Mouse (Mus musculus) CH12.LX (cell line): Measurements from ENCODE around the gene Spopl. TPM values are rescaled to one million over a fixed set of nuclear protein-coding genes. Genes with fewer than 3 reads are reported as not detected.

ENCODE experiments used
- DNase-seq: peaks from one replicate; pipeline ENCODE4 v3.0.0-alpha.2; 2013; ENCODE audit errors: extremely low read depth
- H3K27ac ChIP-seq: 2 replicates; pipeline ENCODE4 v1.5.1; 2012; ENCODE audit warnings: low read depth, mild to moderate bottlenecking, control low read depth, moderate library complexity; ENCODE audit not compliant: insufficient read depth
- H3K27me3 ChIP-seq: replicated peaks from 2 replicates; pipeline ENCODE3; 2012; ENCODE audit warnings: inconsistent platforms
- H3K36me3 ChIP-seq, 2 experiments: replicated peaks in 1 of 2; 2 replicates each; pipeline versions ENCODE3 to v1.6.1; 2012; ENCODE audit warnings: inconsistent platforms in 1 of 2, low read length in 1 of 2, mild to moderate bottlenecking in 1 of 2, mixed read lengths in 1 of 2, moderate library complexity in 1 of 2; ENCODE audit not compliant: control insufficient read depth in 1 of 2, insufficient read depth in 1 of 2
- H3K4me1 ChIP-seq, 2 experiments: 2 replicates each; pipeline ENCODE4 v1.6.1; 2012; ENCODE audit warnings: inconsistent platforms in 1 of 2, moderate library complexity in 1 of 2; ENCODE audit not compliant: insufficient read depth in 2 of 2, control insufficient read depth in 1 of 2
- H3K4me2 ChIP-seq: 2 replicates; pipeline ENCODE4 v1.6.1; 2012; ENCODE audit warnings: low read depth, mild to moderate bottlenecking, control low read depth; ENCODE audit not compliant: poor library complexity, insufficient read depth, severe bottlenecking
- H3K4me3 ChIP-seq, 3 experiments: fragments of 150-350 bp in 1 of 3; sonication (generic) in 1 of 3; replicated peaks in 1 of 3; 2 replicates each; pipeline versions ENCODE3 to v1.5.1; 2011 to 2012; ENCODE audit warnings: low read depth in 2 of 3, low read length in 2 of 3, mild to moderate bottlenecking in 2 of 3, moderate library complexity in 2 of 3, control low read depth in 1 of 3, improper control_type of control experiment in 1 of 3, inconsistent platforms in 1 of 3, mixed read lengths in 1 of 3; ENCODE audit not compliant: poor library complexity in 1 of 3
- H3K79me2 ChIP-seq: replicated peaks from 2 replicates; pipeline ENCODE4 v1.6.1; 2012; ENCODE audit warnings: mild to moderate bottlenecking, moderate library complexity; ENCODE audit not compliant: control insufficient read depth, poor library complexity, insufficient read depth, severe bottlenecking; ENCODE audit errors: extremely low read depth
- H3K9ac ChIP-seq: 2 replicates; pipeline ENCODE4 v1.6.1; 2012; ENCODE audit warnings: low read depth, mild to moderate bottlenecking, control low read depth, moderate library complexity; ENCODE audit not compliant: insufficient read depth
- H3K9me3 ChIP-seq: replicated peaks from 2 replicates; pipeline ENCODE3; 2012; ENCODE audit warnings: low read length, inconsistent platforms, mixed read lengths
- CHD1 ChIP-seq: IDR thresholded peaks from 2 replicates; pipeline ENCODE4 v1.6.1; 2012; ENCODE audit warnings: low read depth, low read length, improper control_type of control experiment, inconsistent platforms
- CHD2 ChIP-seq: IDR thresholded peaks from 2 replicates; pipeline ENCODE4 v1.6.1; 2011; ENCODE audit warnings: low read length, improper control_type of control experiment
- CTCF ChIP-seq, 2 experiments: IDR thresholded peaks in 1 of 2; conservative IDR thresholded peaks in 1 of 2; 2 replicates each; pipeline ENCODE4 v1.5.1; 2011 to 2012; ENCODE audit warnings: low read depth in 2 of 2, low read length in 2 of 2, improper control_type of control experiment in 1 of 2, inconsistent platforms in 1 of 2, mild to moderate bottlenecking in 1 of 2, moderate library complexity in 1 of 2
- E2F4 ChIP-seq: IDR thresholded peaks from 2 replicates; pipeline ENCODE4 v1.6.1; 2011; ENCODE audit warnings: low read depth, low read length, improper control_type of control experiment; ENCODE audit not compliant: insufficient replicate concordance
- ELF1 ChIP-seq: IDR thresholded peaks from 2 replicates; pipeline ENCODE4 v1.6.1; 2014; ENCODE audit warnings: low read depth, mild to moderate bottlenecking, inconsistent platforms, low read length, improper control_type of control experiment
- EP300 ChIP-seq: IDR thresholded peaks from 2 replicates; pipeline ENCODE4 v1.6.1; 2011; ENCODE audit warnings: low read length, improper control_type of control experiment
- GABPA ChIP-seq: IDR thresholded peaks from 2 replicates; pipeline ENCODE4 v1.6.1; 2012; ENCODE audit warnings: low read depth, low read length, improper control_type of control experiment, inconsistent platforms; ENCODE audit not compliant: insufficient replicate concordance
- IRF4 ChIP-seq: IDR thresholded peaks from 2 replicates; pipeline ENCODE4 v1.6.1; 2014; ENCODE audit warnings: low read depth, mild to moderate bottlenecking, inconsistent platforms, low read length, improper control_type of control experiment
- JUND ChIP-seq: conservative IDR thresholded peaks from 2 replicates; pipeline ENCODE4 v1.6.1; 2011; ENCODE audit warnings: low read depth, low read length, improper control_type of control experiment
- KAT2A ChIP-seq: IDR thresholded peaks from 2 replicates; pipeline ENCODE4 v1.6.1; 2012; ENCODE audit warnings: low read length, improper control_type of control experiment, inconsistent platforms; ENCODE audit not compliant: insufficient replicate concordance
- MAFK ChIP-seq: IDR thresholded peaks from 2 replicates; pipeline ENCODE4 v1.6.1; 2011; ENCODE audit warnings: low read length, improper control_type of control experiment; ENCODE audit not compliant: insufficient replicate concordance
- MAX ChIP-seq: IDR thresholded peaks from 2 replicates; pipeline ENCODE4 v1.6.1; 2011; ENCODE audit warnings: low read length, improper control_type of control experiment
- MEF2A ChIP-seq: IDR thresholded peaks from 2 replicates; pipeline ENCODE4 v1.6.1; 2014; ENCODE audit warnings: low read depth, mild to moderate bottlenecking, inconsistent platforms, low read length, improper control_type of control experiment, borderline replicate concordance
- PAX5 ChIP-seq: IDR thresholded peaks from 2 replicates; pipeline ENCODE4 v1.6.1; 2012; ENCODE audit warnings: low read length, inconsistent platforms, mixed read lengths
- POLR2A ChIP-seq: IDR thresholded peaks from 2 replicates; pipeline ENCODE4 v1.6.1; 2011; ENCODE audit warnings: low read depth, mild to moderate bottlenecking, improper control_type of control experiment, low read length
- RAD21 ChIP-seq: IDR thresholded peaks from 2 replicates; pipeline ENCODE4 v1.6.1; 2011; ENCODE audit warnings: low read depth, mild to moderate bottlenecking, low read length, improper control_type of control experiment, moderate library complexity
- SIN3A ChIP-seq: IDR thresholded peaks from 2 replicates; pipeline ENCODE4 v1.6.1; 2012; ENCODE audit warnings: low read length, improper control_type of control experiment, inconsistent platforms
- SMC3 ChIP-seq: IDR thresholded peaks from 2 replicates; pipeline ENCODE4 v1.6.1; 2011; ENCODE audit warnings: low read depth, low read length, improper control_type of control experiment
- TBP ChIP-seq: conservative IDR thresholded peaks from 2 replicates; pipeline ENCODE4 v1.6.1; 2011; ENCODE audit warnings: low read depth, low read length, improper control_type of control experiment
- TCF12 ChIP-seq: IDR thresholded peaks from 2 replicates; pipeline ENCODE4 v1.6.1; 2014; ENCODE audit warnings: low read depth, mild to moderate bottlenecking, inconsistent platforms, low read length, improper control_type of control experiment
- USF2 ChIP-seq: conservative IDR thresholded peaks from 2 replicates; pipeline ENCODE4 v1.6.1; 2011; ENCODE audit warnings: low read depth, low read length, improper control_type of control experiment
- ZKSCAN1 ChIP-seq: IDR thresholded peaks from 2 replicates; pipeline ENCODE4 v1.6.1; 2012; ENCODE audit warnings: low read depth, inconsistent platforms, low read length, improper control_type of control experiment, borderline replicate concordance
- ZNF384 ChIP-seq: IDR thresholded peaks from 2 replicates; pipeline ENCODE4 v1.6.1; 2012; ENCODE audit warnings: low read depth, low read length, improper control_type of control experiment, inconsistent platforms
- dilution Hi-C: fragments of 300-500 bp; cut with MboI; formaldehyde crosslinking; loops from 2 replicates; pipeline ENCODE4 v1.14.3; 2020; ENCODE audit warnings: low sequenced_read_pairs; ENCODE audit not compliant: extremely low pct_unique_long_range_greater_than_20kb, extremely low pct_ligation_motif_present
- in situ Hi-C: fragments of 300-500 bp; cut with MboI; formaldehyde crosslinking; loops from 3 replicates; pipeline ENCODE4 v1.14.3; 2019; ENCODE audit warnings: low sequenced_read_pairs, low pct_ligation_motif_present, low pct_unique_long_range_greater_than_20kb, mixed read lengths
- polyA plus RNA-seq: library from polyadenylated mRNA; unstranded; fragments of >175 nt; gene quantifications from 2 replicates; pipeline ENCODE4 v1.2.1, GENCODE M21; 2012; ENCODE audit warnings: low read depth; ENCODE audit not compliant: insufficient read length
- total RNA-seq, 2 experiments: library from RNA; depleted of rRNA; stranded (reverse); fragments of 300-350 nt in 1 of 2; fragments of >200 nt in 1 of 2; gene quantifications; 2 replicates each; pipeline ENCODE4 v1.2.3; 2012 to 2014

Gene Spopl
- total and polyA plus RNA-seq, 3 experiments: 5.9 to 11.0 (median 9.4) TPM

DNA sequence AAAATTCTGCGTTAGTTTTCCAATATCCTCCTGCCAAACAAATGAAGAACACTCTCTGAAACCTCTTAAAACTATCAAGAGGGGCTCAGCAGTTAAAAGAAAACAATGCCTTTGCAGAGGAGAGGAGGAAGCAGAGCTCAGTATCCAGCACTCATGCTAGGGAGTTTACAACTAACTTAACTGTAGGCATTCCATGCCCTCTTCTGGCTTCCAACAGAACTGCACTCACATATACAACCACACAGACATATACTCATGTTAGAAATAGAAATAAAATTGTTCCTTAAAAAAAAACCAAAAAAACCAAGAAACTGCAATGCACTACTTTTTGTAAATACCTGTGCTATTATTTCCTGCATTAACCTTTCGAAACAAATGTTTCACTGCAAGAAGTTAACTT lies 12.7 kb downstream of the Spopl start:
- Histone ChIP-seq H3K79me2 (peaks cover 8% of the 10 kb centered on the region; the same call in 1 of the 2 replicates), H3K36me3 (peaks cover 0 to 16% of the 10 kb centered on the region in 2 experiments), H3K9ac (no peak overlapping the region), H3K9me3 (peaks cover 2% of the 10 kb centered on the region)
- dilution Hi-C loops: no loop called here
- TF ChIP-seq KAT2A (no peak), ZKSCAN1 (no peak), PAX5 (no peak), EP300 (no peak), MEF2A (no peak), E2F4 (no peak), TBP (no peak), ELF1 (no peak), RAD21 (peak; percentile 41), ZNF384 (no peak), CHD2 (no peak), POLR2A (no peak), IRF4 (no peak), SMC3 (peak; percentile 29), TCF12 (no peak), SIN3A (no peak), USF2 (no peak), CTCF (conservative IDR thresholded peaks at IDR 0.05 in 1 of 2, IDR thresholded peaks at IDR 0.05 in 1 of 2; ENCODE audit: low read depth in 2 of 2, low read length in 2 of 2) (peak in 1 of 2 experiments; percentile 43; a peak in 2 of 4 replicates), JUND (no peak), GABPA (no peak), MAX (no peak), CHD1 (no peak)
- TF ChIP-seq, all 38 proteins: peak for 3
- Histone ChIP-seq H3K4me1 (no peaks in the 10 kb centered on the region), H3K27me3 (no peaks in the 10 kb centered on the region), H3K4me2 (no peak overlapping the region), H3K27ac (no peak overlapping the region), H3K4me3 (no peak overlapping the region)
- in situ Hi-C loops: no loop called here
- DNase-seq: peak; percentile 6

DNA sequence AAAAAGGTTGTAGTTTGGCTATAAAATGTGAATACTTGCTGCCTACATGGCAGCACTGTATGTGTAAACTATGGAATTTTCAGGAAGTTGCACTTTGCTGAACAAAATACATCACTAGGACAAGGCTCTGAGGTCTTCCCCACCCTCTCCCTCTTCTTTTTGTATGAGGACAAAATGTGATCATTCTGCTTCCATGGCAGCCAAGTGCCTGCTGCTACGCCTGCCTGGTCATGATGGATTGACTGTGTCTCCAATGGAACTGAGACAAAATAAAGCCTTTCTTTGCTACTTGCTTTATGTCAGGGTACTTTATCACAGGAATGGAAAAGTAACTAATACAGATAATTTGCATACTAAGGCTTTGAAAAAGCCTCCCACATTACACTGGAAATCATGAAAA lies 20.7 kb downstream of the Spopl start:
- Histone ChIP-seq H3K27ac (no peak overlapping the region), H3K9me3 (no peaks in the 10 kb centered on the region), H3K36me3 (peaks cover 0 to 24% of the 10 kb centered on the region in 2 experiments), H3K79me2 (no peaks in the 10 kb centered on the region), H3K4me2 (no peak overlapping the region), H3K4me1 (peaks cover 0 to 8% of the 10 kb centered on the region in 2 experiments; a peak in 3 of 4 replicates), H3K9ac (no peak overlapping the region), H3K4me3 (no peak overlapping the region), H3K27me3 (no peaks in the 10 kb centered on the region)
- DNase-seq: no peak
- in situ Hi-C loops (no loop called here), dilution Hi-C loops (no loop called here)
- no peak for TF ChIP-seq MAFK
